Mouse (Mus musculus) layer of hippocampus, postnatal 14 days (tissue): ENCODE measurements around the gene Spo11. TPM values are rescaled to one million over a fixed set of nuclear protein-coding genes. Genes with fewer than 3 reads are reported as not detected.
A peak's percentile ranks its signal among the peaks of the same experiment; 100 is the strongest.

Experiments used
- DNase-seq, 2 experiments: peaks; one replicate each; pipeline ENCODE4 v3.0.0; 2021 to 2022; ENCODE audit warnings: low spot score in 2 of 2, mixed read lengths in 1 of 2
- total RNA-seq, 2 experiments: library from RNA; stranded (reverse); gene quantifications; 2 replicates each; pipeline ENCODE4 v1.2.3; 2021

Gene Spo11
- total RNA-seq, 2 experiments from 2014 or later = 0.24 TPM; not detected in 1

DNA sequence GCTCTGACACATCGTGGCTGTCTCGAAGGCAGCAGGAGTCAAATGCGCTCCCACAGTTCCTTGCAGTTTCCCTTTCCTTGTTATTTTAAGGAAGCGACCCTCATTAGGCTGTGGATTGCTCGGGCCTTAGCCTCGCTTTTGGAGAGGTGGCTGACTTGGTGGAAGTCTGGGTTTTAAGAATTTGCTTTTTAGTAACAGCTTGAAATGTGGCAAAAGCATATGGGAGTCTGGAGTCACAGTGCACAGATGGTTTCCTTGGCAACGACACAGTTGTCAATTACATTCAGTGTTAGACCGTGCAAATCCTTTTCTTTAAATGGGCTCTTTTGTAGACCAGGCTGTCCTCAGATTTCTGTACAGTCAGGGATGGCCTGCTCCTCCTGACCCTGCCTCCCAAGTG, 23.4 kb downstream of the Spo11 start:
- DNase-seq = peak in 1 of 2 experiments; percentile 74

GRCm38 (mm10) chr2:173003737-173004136, 26.2 kb downstream of the Spo11 start:
- DNase-seq = no peak

- DNase-seq = no peak
These were observed 32.8 kb downstream of the Spo11 start for GRCm38 (mm10) chr2:173010220-173010717.

DNA sequence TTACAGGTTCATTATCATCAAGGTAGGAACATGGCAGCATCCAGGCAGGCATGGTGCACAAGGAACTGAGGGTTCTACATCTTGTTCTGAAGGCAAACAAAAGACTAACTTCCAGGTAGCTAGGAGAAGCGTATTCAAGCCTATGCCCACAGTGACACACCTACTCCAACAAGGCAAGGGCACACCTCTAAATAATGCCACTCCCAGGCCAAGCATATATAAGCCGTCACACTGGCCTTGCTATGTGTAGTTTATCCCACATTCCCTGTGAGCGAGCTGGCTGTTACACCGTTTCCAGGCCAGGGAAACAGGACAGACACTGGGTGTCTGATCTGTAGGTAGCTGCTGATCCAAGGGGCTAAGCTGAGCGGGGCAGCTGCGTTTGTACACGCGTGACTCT, 33.9 kb downstream of the Spo11 start:
- no peak for DNase-seq

DNA sequence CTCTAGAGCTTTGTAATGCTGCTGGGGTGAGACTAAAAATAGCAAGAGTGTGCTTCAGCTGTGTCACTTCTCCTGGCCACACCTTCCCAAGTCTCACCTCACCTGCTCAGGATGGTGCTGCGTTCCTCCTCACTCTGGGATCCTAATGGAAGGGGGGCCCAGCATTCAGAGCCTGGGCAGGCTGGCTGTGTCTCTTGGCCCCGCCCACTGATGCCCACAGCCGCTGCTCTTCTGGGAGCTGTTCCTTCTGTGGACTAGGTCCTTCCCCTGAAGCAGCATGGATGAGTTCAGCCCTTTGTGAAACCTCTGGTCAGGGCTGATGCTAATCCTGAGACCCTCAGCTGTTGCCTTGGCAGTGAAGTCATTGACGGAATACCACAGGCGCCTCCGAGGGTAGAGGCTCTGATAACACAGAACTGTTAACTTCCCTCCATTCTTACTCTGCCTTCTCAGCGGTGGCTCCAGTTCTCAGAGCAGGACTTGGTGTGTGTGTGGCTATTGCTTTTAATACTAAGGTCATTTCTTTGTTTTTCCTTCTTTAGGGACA, 37.3 kb downstream of the Spo11 start:
- DNase-seq = no peak

DNA sequence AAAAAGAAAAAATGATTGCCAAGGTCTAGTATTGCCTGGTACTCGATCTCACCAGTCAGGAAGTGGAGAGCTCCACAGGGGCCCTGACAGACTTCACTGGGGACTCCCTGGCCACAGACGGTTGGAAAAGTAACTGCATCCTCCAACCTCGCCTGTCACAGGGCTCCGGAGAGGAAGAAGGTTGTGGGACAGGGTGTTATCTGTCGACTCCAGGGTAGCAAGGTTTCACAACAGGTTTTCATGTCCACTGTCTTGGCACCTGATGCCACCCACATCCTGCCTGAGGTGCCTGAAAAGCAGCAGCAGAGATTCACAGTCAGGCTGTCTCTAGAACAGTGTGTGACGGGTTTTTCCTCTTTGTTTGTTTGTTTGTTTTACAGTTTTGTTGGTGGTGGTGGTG, 40.4 kb downstream of the Spo11 start:
- DNase-seq = no peak

GRCm38 (mm10) chr2:173018618-173019017, 41.1 kb downstream of the Spo11 start:
- no peak for DNase-seq

DNA sequence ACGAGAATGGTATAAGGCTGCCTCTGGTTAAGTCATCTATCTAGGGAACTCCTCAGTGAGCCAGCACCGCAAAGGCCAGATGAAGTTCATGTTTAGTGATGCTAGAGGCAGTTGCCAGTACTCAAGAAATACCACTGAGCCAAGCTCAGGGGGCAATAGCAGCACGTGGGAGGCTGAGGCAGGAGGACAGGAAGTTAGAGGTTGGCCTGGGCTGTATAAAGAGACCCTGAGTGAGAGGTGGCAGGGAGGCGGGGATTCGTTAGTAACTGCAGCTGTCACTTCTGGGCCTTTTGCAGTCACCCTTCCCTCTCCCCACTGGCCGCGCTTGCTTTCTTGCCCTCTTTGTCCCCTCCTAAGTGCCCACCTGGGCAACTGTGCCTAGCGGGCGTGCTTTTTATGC, 41.8 kb downstream of the Spo11 start:
- no peak for DNase-seq

- DNase-seq = peak; percentile 70 to 83
These were observed 42.3 kb downstream of the Spo11 start for GRCm38 (mm10) chr2:173019790-173020189.

- DNase-seq = no peak
These were observed 42.9 kb downstream of the Spo11 start, which contains the start of gene Rbm38 for GRCm38 (mm10) chr2:173020430-173020829. TSS of gene Rbm38 (plus strand) at chr2:173020498.

DNA sequence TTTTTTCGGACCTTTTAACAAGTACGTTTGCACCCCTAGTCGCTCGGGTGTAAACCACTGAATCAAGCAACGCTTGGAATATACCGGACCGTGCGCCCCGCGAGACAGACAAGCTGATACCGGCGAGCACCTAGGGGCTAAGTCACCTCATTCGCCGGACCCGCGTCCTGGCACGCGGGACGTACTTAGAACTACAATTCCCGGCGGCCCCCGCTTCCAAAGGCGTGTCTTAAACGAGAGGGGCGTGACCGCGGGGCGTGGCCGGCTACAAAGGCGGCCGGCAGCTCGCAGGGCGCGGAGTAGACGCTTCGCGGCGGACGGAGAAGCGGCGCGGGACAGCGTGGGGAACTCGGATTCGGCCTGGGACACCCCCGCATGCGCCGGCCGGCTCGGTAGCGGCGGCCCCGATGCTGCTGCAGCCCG, 44.1 kb downstream of the Spo11 start:
- peak; percentile 89 to 93 for DNase-seq

- no peak for DNase-seq
These were observed 44.7 kb downstream of the Spo11 start for GRCm38 (mm10) chr2:173022056-173022681.

DNA sequence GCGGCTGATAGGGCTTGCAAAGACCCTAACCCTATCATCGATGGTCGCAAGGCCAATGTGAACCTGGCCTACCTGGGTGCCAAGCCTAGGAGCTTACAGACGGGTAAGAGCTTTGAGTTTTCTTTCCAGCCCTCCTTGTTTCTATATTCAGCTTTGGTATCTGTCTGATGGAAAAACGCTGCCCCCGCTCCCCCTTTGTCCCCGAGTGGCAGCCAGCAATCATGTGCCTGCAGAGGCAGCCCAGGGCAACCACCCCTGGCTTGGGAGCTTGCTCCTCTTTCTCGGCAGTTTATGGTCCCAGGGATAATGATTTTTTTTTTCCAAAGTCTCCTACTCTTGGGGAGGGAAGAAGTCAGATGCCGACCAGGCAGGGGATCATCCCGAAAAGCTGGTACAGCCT, 45.3 kb downstream of the Spo11 start:
- DNase-seq = no peak

DNA sequence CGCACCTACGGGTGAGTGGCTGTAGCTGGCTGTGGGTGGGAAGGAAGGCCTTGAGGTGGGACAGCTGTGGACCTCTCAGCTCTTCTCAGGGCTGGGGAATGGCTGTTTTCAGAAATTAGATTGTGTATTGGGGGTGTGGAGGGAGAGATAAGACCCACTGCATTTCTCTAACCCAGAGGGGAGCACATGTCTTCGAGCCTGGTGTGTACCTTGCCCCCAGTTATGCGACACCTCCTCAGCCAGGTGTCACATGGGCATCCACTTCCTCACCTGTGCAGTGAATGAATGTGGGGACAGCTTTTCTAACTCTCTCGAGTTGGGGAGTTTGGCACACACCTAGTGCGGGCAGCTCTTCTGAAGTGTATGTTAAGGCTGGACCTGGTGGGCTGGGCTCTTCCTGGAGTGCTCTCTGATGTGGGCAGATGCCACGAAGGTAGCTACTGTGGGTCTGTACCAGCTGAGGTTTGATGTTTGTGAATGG, 45.9 kb downstream of the Spo11 start:
- DNase-seq = no peak

GRCm38 (mm10) chr2:173023966-173024365, 46.5 kb downstream of the Spo11 start:
- DNase-seq = no peak

- no peak for DNase-seq
These were observed 46.9 kb downstream of the Spo11 start for GRCm38 (mm10) chr2:173024392-173024791.

- DNase-seq = peak; percentile 30 to 53
These were observed 47.4 kb downstream of the Spo11 start for GRCm38 (mm10) chr2:173024938-173025337.

DNA sequence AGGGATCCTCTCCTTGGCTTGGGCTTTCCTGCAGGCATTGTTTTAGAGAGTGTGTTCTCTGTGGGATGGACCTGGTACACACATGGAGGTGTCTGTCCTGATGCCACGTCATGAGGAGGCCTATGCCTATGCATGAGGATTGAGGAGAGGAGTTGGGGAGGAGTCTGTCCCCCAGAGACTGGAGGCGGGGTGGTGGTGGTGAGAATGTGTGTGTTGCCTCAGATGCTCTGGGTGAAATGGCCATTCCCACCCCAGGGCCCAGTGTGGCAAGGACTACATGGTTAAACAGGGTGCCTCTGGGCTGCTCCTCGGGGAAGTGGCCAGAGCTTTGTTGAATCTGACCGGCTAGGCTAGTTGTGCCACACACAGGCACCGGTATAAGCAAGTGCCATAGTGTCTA, 48.8 kb downstream of the Spo11 start:
- DNase-seq = no peak

GRCm38 (mm10) chr2:173026688-173027131, 49.2 kb downstream of the Spo11 start:
- DNase-seq = no peak

GRCm38 (mm10) chr2:173027169-173027823, 49.8 kb downstream of the Spo11 start:
- no peak for DNase-seq

- no peak for DNase-seq
These were observed 50.5 kb downstream of the Spo11 start for GRCm38 (mm10) chr2:173027824-173028495.
